Mouse (Mus musculus) layer of hippocampus, postnatal 14 days (tissue): ENCODE results near the gene Irf7. TPM values are rescaled to one million over a fixed set of nuclear protein-coding genes. Genes with fewer than 3 reads are reported as not detected.
A peak's percentile ranks its signal among the peaks of the same experiment; 100 is the strongest.

Experiments
- DNase-seq, 2 experiments: peaks; one replicate each; pipeline ENCODE4 v3.0.0; 2021 to 2022; ENCODE audit warnings: low spot score in 2 of 2, mixed read lengths in 1 of 2
- microRNA-seq, 2 experiments: library from miRNA; unstranded; fragments of <30 nt; microRNA quantifications; one replicate each; pipeline ENCODE4 v1.2.0; 2021
- total RNA-seq, 2 experiments: library from RNA; stranded (reverse); gene quantifications; 2 replicates each; pipeline ENCODE4 v1.2.3; 2021

Gene Irf7
- total RNA-seq, 2 experiments from 2014 or later = 0.46 to 1.3 TPM

- DNase-seq = peak; percentile 86 to 93
Measured at GRCm38 (mm10) chr7:141221249-141222125, 44.8 kb downstream of the Irf7 start.

- no peak for DNase-seq
Measured at GRCm38 (mm10) chr7:141220377-141220776, 45.9 kb downstream of the Irf7 start.

GRCm38 (mm10) chr7:141219558-141220099, 46.7 kb downstream of the Irf7 start:
- DNase-seq = no peak

DNA sequence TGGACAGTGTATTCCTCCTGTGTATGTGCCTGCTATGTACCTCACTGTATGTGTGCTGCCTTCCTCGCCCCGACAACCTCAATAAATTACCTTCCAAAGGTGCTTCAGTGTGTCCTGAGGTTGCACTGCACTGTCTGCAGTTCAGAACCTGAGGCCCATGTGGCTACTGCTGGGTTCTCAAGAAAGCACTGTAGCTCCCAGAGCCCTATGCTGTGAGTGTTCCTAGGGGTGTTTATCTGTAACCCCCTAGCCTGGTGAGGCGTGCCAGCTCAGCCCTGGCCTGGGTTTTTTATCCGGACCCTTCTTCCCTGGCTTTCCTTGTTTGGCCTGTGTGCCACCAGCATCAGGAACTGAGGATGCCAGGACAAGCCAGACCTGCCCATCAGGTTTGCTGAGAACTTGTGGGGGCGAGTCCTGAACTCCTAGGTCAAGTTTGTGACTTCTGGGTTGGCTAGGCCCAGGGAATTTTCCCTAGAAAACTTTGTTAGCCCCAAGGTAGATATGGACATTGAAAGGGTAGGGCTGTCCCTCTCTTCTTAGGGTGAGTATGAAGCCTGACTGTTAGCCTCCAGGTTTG, 47.6 kb downstream of the Irf7 start:
- DNase-seq = no peak

DNA sequence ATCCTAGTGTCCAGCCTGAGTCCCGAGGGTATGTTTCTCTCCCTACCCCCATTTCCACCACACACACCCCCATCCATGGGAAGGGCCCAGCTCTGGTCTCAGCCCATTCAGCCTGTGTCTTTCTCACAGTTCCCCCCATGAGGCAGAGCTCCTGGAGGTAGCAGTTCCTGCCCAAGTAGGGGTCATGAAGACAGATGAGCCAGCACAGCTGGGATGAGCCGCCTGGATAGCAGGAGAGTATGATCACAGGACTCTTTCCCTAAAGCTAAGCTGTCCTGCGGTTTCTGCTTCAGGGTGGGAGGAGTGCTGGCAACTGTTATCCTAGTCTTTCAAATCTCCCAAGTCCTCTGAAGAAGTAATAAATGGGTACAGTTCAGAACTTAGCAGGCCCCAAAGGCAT, 48.1 kb downstream of the Irf7 start:
- DNase-seq = no peak

DNA sequence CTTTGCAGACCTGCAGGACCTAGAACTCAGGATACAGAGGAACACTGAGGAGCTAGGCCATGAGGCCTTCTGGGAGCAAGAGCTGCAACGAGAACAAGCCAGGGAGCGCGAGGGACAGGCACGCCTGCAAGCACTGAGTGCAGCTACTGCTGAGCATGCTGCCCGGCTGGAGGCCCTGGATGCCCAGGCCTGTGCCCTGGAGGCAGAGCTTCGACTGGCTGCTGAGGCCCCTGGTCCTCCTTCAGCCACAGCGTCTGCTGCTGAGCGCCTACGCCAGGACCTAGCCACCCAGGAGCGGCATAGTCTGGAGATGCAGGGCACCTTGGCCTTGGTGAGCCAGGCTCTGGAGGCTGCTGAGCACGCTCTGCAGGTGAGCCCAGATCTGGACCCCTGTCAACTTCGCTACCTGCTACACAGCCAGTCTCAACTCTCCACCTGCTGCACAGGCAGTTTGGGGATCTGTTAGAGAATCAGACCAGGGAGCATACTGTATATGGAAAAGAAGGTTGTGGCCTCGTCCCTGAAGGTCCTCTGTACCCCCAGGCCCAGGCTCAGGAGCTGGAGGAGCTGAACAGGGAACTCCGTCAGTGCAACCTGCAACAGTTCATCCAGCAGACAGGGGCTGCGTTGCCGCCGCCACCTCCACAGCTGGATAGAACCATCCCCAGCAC, 48.8 kb downstream of the Irf7 start:
- DNase-seq = no peak

GRCm38 (mm10) chr7:141216894-141217293, 49.4 kb downstream of the Irf7 start:
- DNase-seq = no peak

DNA sequence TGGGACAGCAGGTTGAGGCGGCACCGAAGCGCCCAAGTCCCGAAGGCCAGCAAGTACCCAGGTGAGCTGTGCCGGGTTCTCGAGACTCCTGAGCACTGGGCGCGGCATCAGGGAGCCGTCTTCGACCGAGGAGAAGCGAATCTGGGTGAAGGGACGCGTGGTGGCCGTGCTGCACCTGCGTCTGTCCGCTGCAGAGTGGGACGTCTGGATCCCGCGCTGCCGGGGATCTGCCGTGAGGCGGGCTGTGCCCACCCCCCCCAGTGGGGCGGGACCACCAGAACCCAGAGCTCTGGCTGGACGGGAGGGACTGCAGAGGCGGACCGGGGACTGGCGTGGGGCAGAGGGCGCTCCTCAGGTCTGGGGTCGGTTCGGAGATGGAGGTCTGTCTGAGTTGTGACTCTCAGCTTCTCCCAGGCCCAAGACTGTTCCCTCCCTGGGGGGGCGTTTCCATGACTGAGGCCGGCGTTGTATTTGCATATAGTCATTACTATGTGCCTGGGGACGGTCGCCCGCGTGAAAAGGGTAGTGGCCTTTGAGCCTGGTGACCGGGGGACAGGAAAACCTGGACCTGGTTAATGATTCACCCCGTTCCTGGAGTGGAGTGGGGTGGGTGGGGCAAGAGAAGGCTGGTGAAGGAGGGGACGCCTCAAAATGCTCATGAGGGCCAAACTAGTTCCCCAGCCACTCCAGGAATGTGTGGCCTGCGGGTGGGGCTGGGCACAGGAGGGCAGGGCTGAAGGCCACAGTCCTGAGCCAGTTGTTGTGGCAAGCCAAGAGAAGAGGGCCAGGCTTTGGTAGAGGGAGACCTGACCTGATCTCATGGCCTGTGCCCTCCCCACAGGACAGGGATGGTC, 50.2 kb downstream of the Irf7 start:
- DNase-seq = no peak

DNA sequence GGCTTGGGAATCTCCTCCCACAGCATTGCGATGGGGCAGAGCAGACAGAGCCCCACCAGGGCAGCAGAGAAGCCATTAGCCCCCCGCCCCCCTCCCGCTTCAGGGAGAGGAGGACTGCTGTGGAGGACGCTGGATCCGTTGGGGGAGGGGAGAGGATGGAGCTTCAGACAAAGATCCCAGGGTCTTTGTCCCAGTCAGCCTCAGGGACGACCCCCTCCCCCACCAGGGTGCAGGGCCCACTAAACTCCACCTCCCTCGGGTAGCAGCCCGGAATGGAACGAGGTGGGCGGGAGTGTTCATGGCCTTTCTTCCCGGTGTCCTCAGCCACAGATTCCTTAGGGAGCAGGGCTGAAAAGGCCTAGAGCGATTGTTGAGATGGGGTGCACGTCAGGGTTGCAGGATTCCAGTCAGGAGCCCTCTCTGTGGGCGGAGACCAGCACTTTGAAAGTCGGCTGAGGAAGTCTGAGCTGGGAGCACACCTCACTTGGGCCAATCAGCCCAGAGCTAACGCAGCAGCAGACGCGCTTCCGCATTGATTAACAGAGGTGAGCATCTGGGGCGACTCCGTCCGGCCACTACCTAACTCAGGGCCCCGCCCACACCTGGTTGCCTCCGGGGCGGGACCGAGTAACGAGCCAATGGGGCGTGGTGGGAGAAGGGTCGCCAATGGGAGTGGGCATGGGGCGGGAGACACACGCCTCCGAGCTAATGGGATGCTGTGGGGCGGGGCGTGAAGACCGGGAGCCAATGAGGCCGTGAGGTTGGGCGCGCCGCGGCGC, 51.0 kb downstream of the Irf7 start, which contains the start of gene Rassf7:
Gene Rassf7, plus strand, starts transcription at position 760 of the 779 bp plus-strand sequence.
- peak; percentile 68 to 77 for DNase-seq

DNA sequence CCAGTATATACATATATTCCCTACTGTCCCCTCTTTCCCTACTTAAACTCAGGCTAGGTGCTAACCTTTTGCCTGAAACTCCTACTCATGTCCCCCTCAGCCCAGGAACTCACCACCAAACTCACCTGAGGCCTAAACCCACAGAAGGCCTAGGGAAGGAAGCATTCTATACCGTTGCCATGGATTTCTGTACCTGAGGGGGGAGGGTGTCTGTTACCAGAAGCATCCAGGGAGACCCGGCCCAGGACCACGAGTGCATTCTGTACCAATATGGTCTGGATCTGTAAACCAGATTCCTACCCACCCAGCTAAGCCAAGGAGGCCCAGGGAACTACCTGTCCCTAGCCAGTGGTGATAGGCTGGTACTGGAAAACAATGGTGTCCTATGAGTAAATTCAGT, 52.0 kb downstream of the Irf7 start:
- no peak for DNase-seq

GRCm38 (mm10) chr7:141213605-141214235, 52.6 kb downstream of the Irf7 start, which contains the start of gene Lmntd2:
Gene Lmntd2, minus strand, starts transcription at chr7:141214080.
- DNase-seq = no peak

- DNase-seq = no peak
Measured at GRCm38 (mm10) chr7:141213133-141213532, 53.1 kb downstream of the Irf7 start.

Small RNAs within 50 kb of the gene (microRNA-seq; reads per million reads assigned to microRNA genes)
- 110 to 127 reads per million in 2 experiments for gene Mir210

Other genes with a start within 250 kb of the Irf7 start
- not detected for gene Ifitm6, start 248.6 kb downstream of the Irf7 start, total RNA-seq
- gene Gm17387, start 237.3 kb downstream of the Irf7 start, total RNA-seq = not detected
- 10 to 100 TPM; 90.0 to 97.9 TPM for gene B4galnt4, start 205.4 kb downstream of the Irf7 start, total RNA-seq
- not detected for gene Pkp3, start 188.3 kb downstream of the Irf7 start, total RNA-seq
- 1 to 10 TPM; 2.3 to 3.0 TPM for gene Sigirr, start 165.9 kb downstream of the Irf7 start, total RNA-seq
- gene Ano9, start 148.7 kb downstream of the Irf7 start, total RNA-seq = not detected
- 10 to 100 TPM; 67.8 to 71.3 TPM for gene Ptdss2, start 144.1 kb downstream of the Irf7 start, total RNA-seq
- gene Rnh1, start 93.6 kb downstream of the Irf7 start, total RNA-seq = 10 to 100 TPM; 26.8 to 34.3 TPM
- gene Hras, start 72.5 kb downstream of the Irf7 start, total RNA-seq = 100 to 1,000 TPM; 204 to 208 TPM
- 1 to 10 TPM; 4.9 to 6.7 TPM for gene Lrrc56, start 72.3 kb downstream of the Irf7 start, total RNA-seq
- not detected for gene Lmntd2, start 52.4 kb downstream of the Irf7 start, total RNA-seq
- 1 to 10 TPM in 1 of 2 experiments, under 1 TPM in 1; 0.83 to 1.2 TPM for gene Rassf7, start 50.6 kb downstream of the Irf7 start, total RNA-seq
- 10 to 100 TPM; 66.9 to 77.2 TPM for gene Phrf1, start 37.7 kb downstream of the Irf7 start, total RNA-seq
- gene Cdhr5, start 10.3 kb upstream of the Irf7 start, total RNA-seq = not detected
- gene Sct, start 12.7 kb upstream of the Irf7 start, total RNA-seq = not detected
- gene Drd4, start 25.5 kb upstream of the Irf7 start, total RNA-seq = under 1 TPM; 0.31 to 0.32 TPM
- 100 to 1,000 TPM; 180 to 199 TPM for gene Deaf1, start 61.2 kb upstream of the Irf7 start, total RNA-seq
- 10 to 100 TPM; 30.2 to 30.8 TPM for gene Tmem80, start 61.3 kb upstream of the Irf7 start, total RNA-seq
- gene Eps8l2, start 72.4 kb upstream of the Irf7 start, total RNA-seq = 1 to 10 TPM; 5.5 to 7.8 TPM
- gene Taldo1, start 125.7 kb upstream of the Irf7 start, total RNA-seq = 100 to 1,000 TPM; 129 to 140 TPM
- gene Gatd1, start 147.7 kb upstream of the Irf7 start, total RNA-seq = 10 to 100 TPM; 37.4 to 37.6 TPM
- gene Cend1, start 163.0 kb upstream of the Irf7 start, total RNA-seq = 100 to 1,000 TPM; 332 to 341 TPM
- 100 to 1,000 TPM; 366 to 390 TPM for gene Slc25a22, start 171.4 kb upstream of the Irf7 start, total RNA-seq
- 1 to 10 TPM; 1.9 TPM for gene Pidd1, start 177.5 kb upstream of the Irf7 start, total RNA-seq
- 100 to 1,000 TPM; 577 to 590 TPM for gene Rplp2, start 180.9 kb upstream of the Irf7 start, total RNA-seq
- gene Pnpla2, start 188.7 kb upstream of the Irf7 start, total RNA-seq = 10 to 100 TPM; 32.4 to 36.6 TPM
- 1 to 10 TPM; 5.5 to 6.6 TPM for gene Cracr2b, start 194.6 kb upstream of the Irf7 start, total RNA-seq
- 10 to 100 TPM; 29.5 to 33.8 TPM for gene Cd151, start 200.9 kb upstream of the Irf7 start, total RNA-seq
- gene Polr2l, start 208.7 kb upstream of the Irf7 start, total RNA-seq = 10 to 100 TPM; 43.9 to 50.4 TPM
- 10 to 100 TPM; 24.5 to 28.7 TPM for gene Tspan4, start 208.8 kb upstream of the Irf7 start, total RNA-seq